Mouse (Mus musculus): ENCODE results near the gene Mbtps1.

GRCm38 (mm10) chr8:119547019-119547691, 11.4 kb downstream of the Mbtps1 start:
- TF ChIP-seq GATA1 (IDR thresholded peaks at IDR 0.05; ENCODE audit: borderline replicate concordance, low read length) (no peak), FLI1 (IDR thresholded peaks at IDR 0.05; ENCODE audit: low read length) (no peak)

Measured in megakaryocyte, embryonic 14.5 days (primary cell).